Mouse (Mus musculus): Measurements from ENCODE around the gene Syt9. TPM values are rescaled to one million over a fixed set of nuclear protein-coding genes. Genes with fewer than 3 reads are reported as not detected.

Syt9 gene
- polyA plus RNA-seq, 1 experiment, result 12.3 TPM

DNA sequence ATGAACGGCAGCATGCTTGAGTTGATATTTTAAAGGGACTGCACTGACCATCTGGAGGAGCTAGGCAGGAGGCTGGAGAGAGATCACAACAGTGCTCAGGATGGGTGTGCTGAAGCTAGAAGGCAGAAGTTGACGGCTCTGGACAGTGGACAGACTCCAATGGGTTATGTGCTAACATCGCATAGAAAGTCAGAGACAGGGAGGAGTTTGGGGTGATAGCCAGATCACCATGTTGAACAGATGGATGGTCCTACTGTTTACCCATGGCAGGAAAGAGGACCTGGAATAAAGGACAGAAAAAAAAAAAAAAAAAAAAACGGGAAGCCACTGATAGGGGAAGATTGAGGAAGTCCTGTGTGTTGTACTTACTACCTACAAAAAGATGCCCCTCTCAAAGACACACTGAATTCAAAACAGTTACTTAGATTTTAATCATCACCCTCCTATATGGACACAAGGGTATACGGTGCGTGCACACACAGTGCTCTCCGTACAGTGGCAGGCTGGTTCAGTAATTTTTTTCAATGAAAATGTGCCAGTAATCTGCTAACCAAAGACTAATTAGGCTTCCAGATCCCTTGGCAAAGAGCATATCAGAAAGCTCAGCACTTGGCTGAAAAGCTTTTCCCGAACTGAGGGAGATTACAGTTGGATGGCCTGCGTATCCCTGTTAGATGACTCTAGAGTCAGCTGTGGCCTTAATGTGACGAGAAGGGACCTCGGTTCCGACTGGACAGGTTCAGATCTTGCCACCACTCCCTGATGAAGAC is 148.9 kb downstream of the Syt9 start:
- TF ChIP-seq POLR2A (IDR thresholded peaks at IDR 0.05; ENCODE audit: borderline replicate concordance, extremely low read depth, insufficient read depth, insufficient read length, poor library complexity, severe bottlenecking) (no peak), CTCF (IDR thresholded peaks at IDR 0.05; ENCODE audit: borderline replicate concordance, extremely low read depth, insufficient read depth, insufficient read length) (no peak)
- DNase-seq (ENCODE audit: low read depth), result peak; percentile 53

DNA sequence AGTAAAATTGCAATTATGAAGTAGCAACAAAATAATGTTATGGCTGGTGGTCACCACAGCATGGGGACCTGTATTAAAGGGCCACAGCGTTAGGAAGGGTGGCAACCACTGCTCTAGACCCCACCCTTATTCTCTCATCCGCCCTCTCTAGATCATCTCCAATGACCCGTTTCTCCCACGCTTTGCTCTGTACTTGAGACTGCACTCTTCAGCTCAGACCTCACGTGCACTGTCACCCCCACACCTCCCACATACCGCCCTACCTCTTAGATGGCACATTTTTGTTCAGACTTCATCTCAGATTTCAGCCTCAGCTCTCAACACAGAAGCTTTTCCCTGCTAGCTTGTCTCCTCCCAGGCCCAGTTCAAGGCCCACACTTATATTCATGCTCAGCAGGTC is 150.9 kb downstream of the Syt9 start:
- TF ChIP-seq POLR2A (IDR thresholded peaks at IDR 0.05; ENCODE audit: borderline replicate concordance, extremely low read depth, insufficient read depth, insufficient read length, poor library complexity, severe bottlenecking) (no peak), CTCF (IDR thresholded peaks at IDR 0.05; ENCODE audit: borderline replicate concordance, extremely low read depth, insufficient read depth, insufficient read length) (no peak)
- no peak for DNase-seq (ENCODE audit: low read depth)

DNA sequence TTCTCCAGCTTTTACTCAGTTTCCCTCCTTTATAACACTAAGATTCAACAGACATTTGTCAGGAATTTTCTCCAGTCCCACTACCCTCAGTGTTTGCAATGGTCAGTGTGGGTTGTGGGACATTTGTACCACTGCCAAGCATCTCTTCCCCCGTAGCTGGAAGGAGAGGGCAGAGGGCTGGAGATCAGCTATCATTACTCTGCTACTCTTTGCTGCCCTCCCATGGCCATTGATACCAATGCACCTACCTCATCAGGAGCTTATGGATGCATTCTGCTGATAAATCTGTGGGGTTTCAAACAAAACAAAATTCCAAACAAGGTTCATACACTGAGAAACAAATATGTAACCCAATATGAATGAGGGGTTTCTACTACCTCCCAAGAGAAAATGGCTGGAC is 155.8 kb downstream of the Syt9 start:
- peak; percentile 74; the same call in 1 of the 2 replicates for TF ChIP-seq CTCF (IDR thresholded peaks at IDR 0.05; ENCODE audit: borderline replicate concordance, extremely low read depth, insufficient read depth, insufficient read length)
- TF ChIP-seq POLR2A (IDR thresholded peaks at IDR 0.05; ENCODE audit: borderline replicate concordance, extremely low read depth, insufficient read depth, insufficient read length, poor library complexity, severe bottlenecking), result no peak
- peak; percentile 68 for DNase-seq (ENCODE audit: low read depth)

DNA sequence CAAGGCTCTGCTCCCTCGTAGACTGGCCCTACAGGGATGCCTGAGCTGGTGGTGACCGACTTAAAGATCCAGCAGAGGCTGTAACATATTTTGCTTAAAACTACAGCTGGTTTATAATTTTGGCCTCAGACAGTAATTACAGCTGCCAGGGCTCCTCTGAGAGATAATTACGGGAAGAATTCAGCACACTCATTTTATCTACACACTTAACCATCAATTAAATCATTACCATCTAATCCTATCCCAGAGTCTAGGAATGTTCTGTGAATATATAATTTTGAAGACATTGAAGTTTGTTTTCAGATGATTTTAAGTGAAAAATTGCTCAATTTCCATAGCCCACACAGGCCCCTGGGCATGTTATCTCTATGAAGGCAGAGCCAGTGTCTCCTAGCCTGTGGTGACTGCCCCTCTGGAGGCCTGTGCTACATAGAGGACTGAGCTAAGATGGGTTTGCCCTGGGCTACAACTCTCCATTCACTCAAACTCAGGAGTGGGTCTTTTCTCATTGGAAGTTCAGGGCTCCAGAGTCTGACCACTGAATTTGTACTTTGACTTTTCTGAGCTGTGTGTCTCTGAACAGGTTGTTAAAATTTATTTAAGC is 157.7 kb downstream of the Syt9 start:
- DNase-seq (ENCODE audit: low read depth), result peak; percentile 59
- TF ChIP-seq POLR2A (IDR thresholded peaks at IDR 0.05; ENCODE audit: borderline replicate concordance, extremely low read depth, insufficient read depth, insufficient read length, poor library complexity, severe bottlenecking) (no peak), CTCF (IDR thresholded peaks at IDR 0.05; ENCODE audit: borderline replicate concordance, extremely low read depth, insufficient read depth, insufficient read length) (no peak)

DNA sequence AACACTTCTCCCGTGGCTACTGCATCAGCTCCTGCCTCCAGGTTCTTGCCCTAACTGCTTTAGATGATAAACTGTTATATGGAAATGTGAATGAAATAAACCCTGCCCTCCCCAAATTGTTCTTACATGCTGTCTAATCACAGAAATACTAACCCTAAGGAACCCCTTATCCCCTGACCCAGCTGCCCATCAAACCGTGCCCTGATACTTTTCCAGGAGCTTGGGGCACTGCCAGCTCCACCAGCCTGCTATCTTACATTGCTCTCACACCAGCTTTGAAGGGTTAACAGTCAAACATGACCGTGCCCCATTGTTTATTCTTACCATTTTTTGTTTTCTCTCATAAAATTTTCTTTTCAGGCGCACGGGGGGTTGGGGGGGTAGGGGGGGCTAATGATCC is 158.8 kb downstream of the Syt9 start:
- no peak for TF ChIP-seq POLR2A (IDR thresholded peaks at IDR 0.05; ENCODE audit: borderline replicate concordance, extremely low read depth, insufficient read depth, insufficient read length, poor library complexity, severe bottlenecking)
- no peak for TF ChIP-seq CTCF (IDR thresholded peaks at IDR 0.05; ENCODE audit: borderline replicate concordance, extremely low read depth, insufficient read depth, insufficient read length)
- no peak for DNase-seq (ENCODE audit: low read depth)

DNA sequence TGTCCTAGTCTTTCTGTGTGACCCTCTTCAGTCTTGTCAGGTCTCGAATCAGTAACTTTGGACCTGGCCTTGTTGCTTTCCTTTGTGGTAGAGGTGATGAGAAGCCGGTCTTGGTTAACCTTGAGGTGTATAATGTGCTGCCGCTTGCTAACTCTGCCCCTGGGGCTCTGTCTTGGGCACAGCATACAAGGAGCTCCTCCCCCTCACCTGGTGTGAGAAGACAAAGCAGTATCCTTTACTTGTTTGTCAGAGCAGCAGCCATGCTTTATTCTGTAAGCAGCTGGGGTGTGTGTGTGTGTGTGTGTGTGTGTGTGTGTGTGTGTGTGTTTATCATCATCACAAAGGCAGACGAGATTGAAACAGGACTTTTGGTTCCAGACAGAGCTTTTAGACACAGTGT is 164.8 kb downstream of the Syt9 start:
- TF ChIP-seq POLR2A (IDR thresholded peaks at IDR 0.05; ENCODE audit: borderline replicate concordance, extremely low read depth, insufficient read depth, insufficient read length, poor library complexity, severe bottlenecking), result no peak
- TF ChIP-seq CTCF (IDR thresholded peaks at IDR 0.05; ENCODE audit: borderline replicate concordance, extremely low read depth, insufficient read depth, insufficient read length), result no peak
- DNase-seq (ENCODE audit: low read depth), result no peak

DNA sequence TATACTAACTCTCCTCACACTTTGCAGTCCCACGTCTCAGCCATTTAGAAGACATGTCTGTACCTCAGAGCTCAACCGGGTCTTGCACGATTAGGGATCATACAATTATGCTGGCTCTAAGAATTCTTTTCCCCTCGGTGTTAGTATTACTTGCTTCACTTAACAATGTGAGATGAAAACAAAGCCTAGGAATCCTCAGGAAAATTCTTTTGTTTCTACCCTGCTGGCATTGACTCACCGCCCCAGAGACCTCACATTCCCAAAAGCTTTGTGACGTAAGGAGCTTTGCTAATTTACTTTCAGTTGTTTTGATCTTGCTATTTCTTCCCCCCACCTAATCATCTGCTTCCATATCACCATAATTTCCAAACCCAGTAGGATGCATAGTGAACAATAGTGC is 166.0 kb downstream of the Syt9 start:
- TF ChIP-seq CTCF (IDR thresholded peaks at IDR 0.05; ENCODE audit: borderline replicate concordance, extremely low read depth, insufficient read depth, insufficient read length), result no peak
- no peak for TF ChIP-seq POLR2A (IDR thresholded peaks at IDR 0.05; ENCODE audit: borderline replicate concordance, extremely low read depth, insufficient read depth, insufficient read length, poor library complexity, severe bottlenecking)
- DNase-seq (ENCODE audit: low read depth), result no peak

DNA sequence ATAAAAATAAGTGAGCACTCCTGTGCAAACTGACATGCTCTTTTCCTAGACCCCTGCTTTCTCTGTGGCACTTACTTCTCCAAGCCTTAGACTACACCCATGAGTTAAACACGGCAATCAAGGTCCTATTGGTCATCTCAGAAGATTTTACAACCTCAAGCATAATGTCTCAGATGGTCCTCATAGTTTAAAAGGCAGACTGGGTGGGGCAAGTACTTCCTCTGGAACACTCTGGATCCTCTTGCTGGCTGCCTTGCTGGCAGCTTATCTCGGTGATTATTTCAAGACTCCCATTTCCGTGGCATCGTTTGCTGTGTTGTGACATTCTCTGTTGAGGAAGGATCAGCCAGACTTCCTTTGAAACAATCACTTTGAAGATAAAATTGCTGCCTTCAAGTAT is 169.5 kb downstream of the Syt9 start:
- peak; percentile 17 for DNase-seq (ENCODE audit: low read depth)
- TF ChIP-seq POLR2A (IDR thresholded peaks at IDR 0.05; ENCODE audit: borderline replicate concordance, extremely low read depth, insufficient read depth, insufficient read length, poor library complexity, severe bottlenecking) (no peak), CTCF (IDR thresholded peaks at IDR 0.05; ENCODE audit: borderline replicate concordance, extremely low read depth, insufficient read depth, insufficient read length) (no peak)

DNA sequence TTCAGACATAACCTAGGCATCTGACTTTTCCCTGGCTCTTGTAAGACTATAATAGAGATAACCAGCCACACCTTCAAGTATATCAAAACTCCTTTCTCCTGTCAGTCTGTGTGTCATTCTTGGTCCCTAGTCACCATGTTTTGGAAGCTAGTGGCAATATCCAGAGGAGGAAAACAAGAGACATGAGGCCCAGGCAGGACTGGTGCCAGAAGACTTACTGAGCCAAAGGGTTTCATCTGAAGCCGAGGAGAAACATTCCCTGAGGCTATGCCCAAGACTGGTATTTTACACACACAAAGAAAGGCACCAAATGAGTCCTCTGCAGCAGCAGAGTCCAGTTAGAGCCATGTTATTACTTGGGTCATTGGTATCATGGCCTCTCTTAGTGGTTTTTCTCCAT is 174.5 kb downstream of the Syt9 start:
- no peak for DNase-seq (ENCODE audit: low read depth)
- TF ChIP-seq POLR2A (IDR thresholded peaks at IDR 0.05; ENCODE audit: borderline replicate concordance, extremely low read depth, insufficient read depth, insufficient read length, poor library complexity, severe bottlenecking) (no peak), CTCF (IDR thresholded peaks at IDR 0.05; ENCODE audit: borderline replicate concordance, extremely low read depth, insufficient read depth, insufficient read length) (no peak)

DNA sequence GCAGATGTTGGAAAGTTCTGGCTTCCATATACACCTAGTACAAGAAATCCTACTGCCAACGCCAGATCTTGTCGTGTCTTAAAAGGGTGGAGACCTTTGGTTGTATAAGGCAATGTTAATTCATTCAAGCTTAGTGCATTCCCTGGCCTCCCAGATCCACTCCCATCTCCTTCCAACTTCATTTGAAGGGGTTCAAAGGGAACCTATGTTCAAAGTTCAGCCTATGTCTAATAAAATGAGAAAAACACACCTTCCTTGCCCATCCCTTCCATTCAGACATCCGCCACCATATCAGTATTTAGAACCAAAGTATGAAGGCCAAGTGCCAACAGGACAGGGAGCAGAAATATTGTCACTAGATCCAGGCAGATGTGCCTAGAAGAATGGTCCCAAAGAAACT is 177.3 kb downstream of the Syt9 start:
- TF ChIP-seq POLR2A (IDR thresholded peaks at IDR 0.05; ENCODE audit: borderline replicate concordance, extremely low read depth, insufficient read depth, insufficient read length, poor library complexity, severe bottlenecking), result no peak
- TF ChIP-seq CTCF (IDR thresholded peaks at IDR 0.05; ENCODE audit: borderline replicate concordance, extremely low read depth, insufficient read depth, insufficient read length), result no peak
- DNase-seq (ENCODE audit: low read depth), result no peak

DNA sequence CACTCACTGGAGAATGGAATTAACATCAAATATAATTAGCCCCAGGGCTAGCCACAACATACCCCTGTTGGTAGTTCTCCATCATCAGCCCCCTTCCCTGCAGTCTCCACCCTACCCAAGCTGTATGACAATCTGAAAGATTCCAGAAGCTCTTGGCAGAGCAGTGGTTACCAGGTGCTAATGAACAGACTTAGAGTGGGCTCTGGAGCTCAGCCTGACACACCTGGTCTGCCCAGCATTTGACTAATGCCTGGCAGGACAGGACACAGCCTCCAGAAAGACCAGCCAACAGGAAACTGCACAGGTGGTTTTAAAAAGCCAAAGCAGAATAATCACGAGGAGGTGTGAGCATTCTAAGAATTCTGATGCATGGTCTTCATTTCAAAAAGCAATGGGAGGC is 182.9 kb downstream of the Syt9 start:
- no peak for DNase-seq (ENCODE audit: low read depth)
- TF ChIP-seq CTCF (IDR thresholded peaks at IDR 0.05; ENCODE audit: borderline replicate concordance, extremely low read depth, insufficient read depth, insufficient read length) (no peak), POLR2A (IDR thresholded peaks at IDR 0.05; ENCODE audit: borderline replicate concordance, extremely low read depth, insufficient read depth, insufficient read length, poor library complexity, severe bottlenecking) (no peak)

DNA sequence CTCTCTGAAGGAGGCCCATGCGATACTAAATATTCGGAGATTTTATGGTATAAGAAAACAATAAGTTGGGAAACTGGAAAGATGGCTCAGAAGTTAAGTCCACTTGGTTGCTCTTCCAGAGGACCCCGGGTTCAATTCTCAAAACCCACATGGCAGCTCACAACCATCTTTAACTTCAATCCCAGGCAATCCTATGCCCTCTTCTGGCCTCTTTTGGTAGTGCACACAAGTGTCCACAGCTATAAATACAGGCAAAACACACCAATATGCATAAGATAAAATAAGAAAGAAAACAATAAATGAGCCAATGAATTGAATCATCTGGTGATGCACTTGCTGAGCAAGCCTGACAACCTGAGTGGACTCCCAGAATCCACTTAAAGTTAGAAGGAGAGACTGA is 185.4 kb downstream of the Syt9 start:
- TF ChIP-seq POLR2A (IDR thresholded peaks at IDR 0.05; ENCODE audit: borderline replicate concordance, extremely low read depth, insufficient read depth, insufficient read length, poor library complexity, severe bottlenecking) (no peak), CTCF (IDR thresholded peaks at IDR 0.05; ENCODE audit: borderline replicate concordance, extremely low read depth, insufficient read depth, insufficient read length) (peak; percentile 12; the same call in 1 of the 2 replicates)
- no peak for DNase-seq (ENCODE audit: low read depth)
